Mouse (Mus musculus) Muller cell, postnatal 12 days (primary cell): ENCODE data around the gene Stxbp6.
A peak's percentile ranks its signal among the peaks of the same experiment; 100 is the strongest.

Source experiments
- DNase-seq: peaks from one replicate; pipeline ENCODE4 v3.0.0-alpha.2; 2015; ENCODE audit errors: inconsistent ontology term

Stxbp6 gene

DNA sequence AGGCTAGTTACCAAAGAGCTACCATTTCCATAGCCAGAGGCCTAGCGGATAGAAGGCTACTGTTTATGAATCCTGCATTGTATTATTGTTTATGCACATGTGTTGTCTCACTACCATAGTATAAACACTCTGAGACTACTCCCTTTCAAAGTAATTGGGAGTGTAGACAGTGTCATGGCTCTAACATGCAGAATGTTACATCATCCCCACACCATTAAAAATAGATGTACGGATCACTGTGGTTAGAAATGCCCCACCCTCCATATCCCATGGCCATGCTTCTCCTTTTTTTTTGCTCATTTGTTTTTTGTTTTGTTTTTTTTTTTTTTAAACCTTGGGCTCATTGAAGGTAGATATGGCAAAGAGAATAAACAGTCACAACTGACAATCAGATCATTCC lies 154.9 kb downstream of the Stxbp6 start:
- no peak for DNase-seq

DNA sequence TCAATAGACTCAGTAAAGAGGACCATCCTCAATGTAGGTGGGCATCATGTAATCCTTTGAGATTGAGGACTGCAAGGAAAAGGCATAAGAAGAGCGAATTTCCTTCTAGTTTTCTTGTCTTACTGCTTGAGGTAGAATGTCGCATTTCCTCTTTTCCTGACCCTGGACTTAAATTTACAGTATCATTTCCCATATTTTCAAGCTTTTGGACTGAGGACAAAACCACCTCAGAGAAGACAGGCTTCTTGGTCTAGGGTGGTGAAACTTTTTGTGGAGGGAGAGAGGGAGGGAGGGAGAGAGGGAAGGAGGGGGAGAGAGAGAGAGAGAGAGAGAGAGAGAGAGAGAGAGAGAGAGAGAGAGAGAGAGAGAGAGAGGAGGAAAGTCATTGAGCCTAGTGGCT lies 155.6 kb downstream of the Stxbp6 start:
- DNase-seq = no peak

DNA sequence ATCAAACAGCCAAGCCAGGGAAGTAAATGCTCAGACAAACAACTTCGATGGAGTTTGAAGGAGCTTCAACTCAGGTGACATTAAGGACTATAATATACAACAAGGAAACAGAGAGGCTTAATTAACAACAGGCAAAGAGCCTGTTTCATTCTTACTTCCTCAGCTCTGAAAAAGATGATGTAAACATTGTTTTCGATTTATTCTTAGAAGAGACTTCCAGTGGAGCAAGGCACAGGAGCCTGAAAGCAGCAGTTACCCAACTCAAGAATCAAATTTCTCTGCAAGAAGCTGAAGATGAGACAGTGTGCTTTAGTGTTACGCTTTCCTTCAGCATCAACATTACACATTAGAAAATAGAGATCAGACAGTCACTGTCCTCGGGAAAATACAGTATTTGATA lies 160.7 kb downstream of the Stxbp6 start:
- no peak for DNase-seq

DNA sequence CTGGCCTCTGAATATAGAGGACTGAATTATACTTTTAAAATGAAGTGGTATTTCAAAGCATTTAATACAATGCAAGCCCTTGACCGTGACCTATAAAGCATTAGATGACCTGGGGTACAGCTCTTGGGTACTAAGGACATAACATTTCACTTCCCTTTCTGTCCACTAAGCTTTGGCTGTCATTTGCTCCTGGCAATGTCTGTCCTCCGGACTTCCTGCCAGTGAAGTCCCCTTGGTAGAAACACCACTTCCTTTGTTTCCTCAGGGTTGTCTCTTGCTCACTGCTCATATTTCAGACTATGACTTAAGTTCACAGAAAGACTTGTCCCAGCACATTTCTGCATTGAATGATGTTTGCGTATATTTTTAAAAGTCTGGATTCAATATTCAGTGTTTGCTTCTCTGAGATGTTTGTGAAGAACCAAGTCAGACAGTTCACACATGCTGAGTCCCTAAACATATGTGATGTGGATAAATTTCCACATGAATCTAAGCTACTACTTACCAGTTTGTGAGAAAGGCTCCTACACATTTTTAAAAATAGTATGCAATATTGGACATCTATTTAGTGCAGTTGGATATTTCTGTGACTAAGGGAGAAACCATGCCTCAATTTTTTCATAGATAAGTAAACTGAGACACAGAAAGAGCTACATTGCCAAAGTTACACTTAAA lies 166.3 kb downstream of the Stxbp6 start:
- DNase-seq = no peak

DNA sequence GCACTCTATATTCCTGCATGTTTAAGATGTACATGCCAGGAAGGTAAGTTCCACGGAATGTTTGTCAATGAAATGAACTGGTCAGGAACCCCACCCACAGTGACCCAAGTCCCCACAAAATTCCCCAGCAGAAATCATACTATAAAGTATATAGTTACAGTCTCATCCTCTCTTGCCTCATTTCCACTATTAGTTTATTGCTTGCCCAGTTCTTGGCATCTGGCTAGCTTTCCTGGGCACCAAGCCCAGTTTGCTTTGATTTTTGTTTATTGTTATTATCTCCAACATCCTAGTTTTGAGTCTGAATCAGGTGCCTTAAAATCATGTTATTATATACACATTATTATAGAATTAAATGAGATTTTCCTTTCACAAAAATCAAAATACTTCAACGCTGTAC lies 168.5 kb downstream of the Stxbp6 start:
- DNase-seq = no peak

DNA sequence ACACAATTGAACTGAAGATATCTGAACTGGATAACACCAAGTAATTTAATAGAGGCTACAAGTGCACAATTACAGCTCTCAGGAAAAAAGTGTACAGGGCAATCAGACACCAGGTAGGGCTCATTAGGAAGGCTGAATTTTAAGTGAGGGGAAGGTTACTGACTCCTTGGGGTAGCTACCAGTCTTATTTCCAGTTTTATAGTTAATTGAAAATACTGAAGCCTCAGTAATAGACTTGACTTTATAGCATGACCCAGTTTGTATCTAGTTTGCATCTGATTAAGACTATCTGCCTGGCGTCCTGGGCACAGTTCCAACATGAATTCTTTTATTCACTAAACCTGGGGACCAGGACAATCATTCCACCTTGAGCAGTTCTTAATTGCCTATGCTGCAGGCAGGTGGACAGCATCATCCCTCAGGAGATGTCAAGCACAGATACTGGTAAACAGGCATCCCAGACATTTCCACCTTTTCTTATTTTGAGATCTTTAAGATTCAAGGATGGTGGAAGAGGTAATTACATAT lies 171.2 kb downstream of the Stxbp6 start:
- DNase-seq = no peak

DNA sequence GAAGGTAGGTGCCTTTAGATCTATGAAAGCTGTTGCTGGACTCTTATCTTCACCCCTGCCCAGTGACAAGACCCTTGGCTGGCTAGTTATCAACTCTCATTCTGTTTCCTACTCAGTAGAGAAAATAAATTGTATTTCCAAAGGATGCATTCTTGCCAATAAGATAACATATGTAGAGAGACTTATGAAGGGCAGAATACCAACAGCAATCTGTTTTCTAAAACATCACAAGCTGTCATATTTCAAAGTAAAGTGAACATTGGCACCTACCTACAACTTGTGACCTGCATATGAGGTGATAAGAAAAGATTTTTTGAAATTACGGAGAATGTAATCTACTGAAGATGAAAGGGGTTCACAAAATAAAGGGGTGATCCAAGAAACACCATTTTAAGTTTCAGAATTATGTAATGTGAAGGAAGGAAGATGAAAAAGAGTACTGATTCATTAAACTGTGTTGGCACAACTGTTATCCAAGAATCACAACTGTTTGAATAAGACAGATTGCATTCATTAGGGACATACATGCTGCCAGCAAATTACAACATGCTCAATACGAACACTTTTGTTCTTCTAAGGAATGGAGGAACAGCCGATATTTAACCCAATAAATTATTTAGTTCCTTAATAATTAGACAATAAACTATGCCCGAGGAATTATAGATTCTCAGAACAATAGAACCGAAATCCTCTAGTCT lies 175.2 kb downstream of the Stxbp6 start:
- DNase-seq = no peak

DNA sequence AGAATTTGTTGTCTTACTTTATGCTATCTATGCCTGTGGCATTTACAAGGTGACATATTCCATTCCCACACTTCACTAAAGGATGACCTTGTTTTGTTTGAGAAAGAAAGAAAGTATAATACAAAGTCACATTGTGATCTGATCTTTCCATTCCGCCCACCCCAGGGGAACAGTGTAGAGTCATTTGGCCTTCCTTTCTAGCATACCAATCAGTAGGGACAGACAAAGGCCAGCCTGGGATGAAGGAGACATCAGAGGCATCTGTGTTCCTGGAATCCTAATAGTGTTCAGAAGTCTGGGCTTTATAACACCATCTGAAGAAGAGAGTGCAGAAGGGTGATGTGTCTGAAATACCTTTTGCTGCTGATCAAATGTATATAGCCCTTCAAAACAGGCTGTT lies 178.0 kb downstream of the Stxbp6 start:
- peak; percentile 71 for DNase-seq

DNA sequence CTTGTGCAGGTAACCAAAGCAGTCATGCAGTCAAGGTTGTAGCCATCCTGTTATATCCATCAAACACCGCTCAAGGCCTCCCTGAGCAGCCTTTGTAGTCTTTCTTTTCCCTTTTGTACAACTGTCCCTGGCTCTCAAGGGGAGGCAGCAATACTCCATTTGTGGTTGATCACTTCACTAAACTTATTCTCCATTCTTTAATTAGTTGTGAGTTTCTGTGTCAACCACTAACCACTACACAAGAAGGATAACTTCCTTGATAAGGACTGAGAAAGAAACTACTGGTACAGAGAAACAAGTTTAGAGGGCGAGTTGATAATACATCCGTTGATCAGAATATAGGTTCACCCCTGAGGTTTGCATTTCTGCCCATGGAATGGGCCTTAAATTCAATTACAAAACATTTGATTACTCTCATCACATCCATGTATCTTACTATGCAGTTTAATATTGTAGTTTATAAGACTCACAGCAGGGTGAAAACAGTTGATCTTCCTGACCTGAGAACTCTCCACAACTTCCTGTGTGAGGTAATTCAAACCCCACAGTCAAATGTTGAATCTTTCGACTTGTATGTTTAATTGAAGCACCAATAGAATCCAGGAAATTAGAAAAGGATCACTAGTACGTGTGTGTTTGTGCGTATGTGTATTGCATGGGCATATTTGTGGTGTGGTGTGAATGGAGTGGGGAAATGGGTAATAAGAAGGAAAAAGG lies 184.7 kb downstream of the Stxbp6 start:
- no peak for DNase-seq

DNA sequence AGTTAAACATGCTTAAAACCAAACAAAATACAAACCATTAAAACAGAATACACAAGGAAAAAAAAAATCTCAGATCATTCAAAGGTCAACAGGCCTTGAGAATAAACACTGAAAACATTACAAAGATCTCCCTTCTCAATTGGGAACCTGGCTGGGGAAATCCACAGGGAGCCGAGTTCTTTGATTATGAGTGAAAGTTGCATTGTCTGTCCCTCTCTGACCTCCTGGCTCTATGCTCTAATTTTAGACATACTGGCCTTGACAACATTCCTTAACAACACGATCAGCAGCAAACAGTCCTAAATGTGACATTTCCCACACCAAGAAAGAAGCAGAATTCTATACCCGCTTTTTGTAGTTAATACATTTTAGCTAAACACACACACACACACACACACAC lies 187.7 kb downstream of the Stxbp6 start:
- peak; percentile 73 for DNase-seq

DNA sequence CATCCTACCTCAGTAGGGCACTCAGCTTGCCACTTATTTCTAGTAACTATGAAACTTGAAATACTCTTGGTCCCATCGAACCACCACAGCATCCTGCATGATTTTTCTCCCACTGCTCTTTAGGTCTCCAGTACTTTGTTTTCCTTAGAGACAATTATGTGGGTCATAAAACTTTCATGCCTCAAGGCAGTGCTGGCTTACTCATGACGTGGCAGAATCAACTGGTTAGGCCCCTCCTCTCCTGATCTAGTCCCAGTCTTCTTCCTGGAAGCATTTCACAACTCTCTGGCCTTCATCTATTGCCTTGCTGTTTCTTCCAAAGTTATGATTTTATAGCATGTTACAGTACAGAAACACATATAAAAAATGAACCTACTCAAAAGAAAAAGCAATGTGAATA lies 201.8 kb downstream of the Stxbp6 start:
- peak; percentile 40 for DNase-seq

DNA sequence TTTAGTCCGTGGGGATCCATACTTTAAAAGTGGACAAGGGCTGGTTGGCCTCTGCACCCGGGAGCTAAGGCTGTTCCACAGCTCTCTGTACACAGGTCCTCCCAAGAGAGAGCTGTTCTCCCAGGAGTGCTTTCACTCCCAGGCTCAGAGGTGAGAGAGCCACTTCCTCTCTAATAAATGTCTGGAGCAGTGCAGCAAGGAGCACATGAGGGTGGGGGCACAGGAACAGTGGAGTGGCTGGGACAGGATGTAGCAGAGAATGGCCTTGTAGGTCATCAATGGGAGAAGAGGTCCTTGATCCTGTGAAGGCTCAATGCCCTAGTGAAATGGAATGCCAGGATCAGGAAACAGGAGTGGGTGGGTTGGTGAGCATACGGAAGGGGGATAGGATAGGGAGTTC lies 209.1 kb downstream of the Stxbp6 start:
- no peak for DNase-seq

DNA sequence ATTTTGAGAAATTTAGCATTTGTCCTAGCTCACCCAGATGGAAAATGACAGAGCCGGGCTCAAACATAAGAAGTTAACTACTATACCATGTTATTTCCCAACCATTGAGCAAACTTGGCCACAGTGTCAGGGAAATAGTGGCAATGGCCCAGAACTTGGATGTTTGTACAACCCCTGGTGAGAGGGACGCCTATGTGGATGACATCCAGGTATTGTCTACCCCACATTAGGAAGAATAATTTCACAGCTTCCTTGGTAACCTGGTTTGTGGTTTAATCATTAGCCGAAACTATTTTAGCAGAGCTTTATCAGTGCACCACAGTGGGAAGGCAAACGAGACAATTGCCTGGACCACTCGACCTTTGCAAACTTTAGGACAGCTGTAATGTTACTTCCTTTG lies 215.1 kb downstream of the Stxbp6 start:
- peak; percentile 77 for DNase-seq

DNA sequence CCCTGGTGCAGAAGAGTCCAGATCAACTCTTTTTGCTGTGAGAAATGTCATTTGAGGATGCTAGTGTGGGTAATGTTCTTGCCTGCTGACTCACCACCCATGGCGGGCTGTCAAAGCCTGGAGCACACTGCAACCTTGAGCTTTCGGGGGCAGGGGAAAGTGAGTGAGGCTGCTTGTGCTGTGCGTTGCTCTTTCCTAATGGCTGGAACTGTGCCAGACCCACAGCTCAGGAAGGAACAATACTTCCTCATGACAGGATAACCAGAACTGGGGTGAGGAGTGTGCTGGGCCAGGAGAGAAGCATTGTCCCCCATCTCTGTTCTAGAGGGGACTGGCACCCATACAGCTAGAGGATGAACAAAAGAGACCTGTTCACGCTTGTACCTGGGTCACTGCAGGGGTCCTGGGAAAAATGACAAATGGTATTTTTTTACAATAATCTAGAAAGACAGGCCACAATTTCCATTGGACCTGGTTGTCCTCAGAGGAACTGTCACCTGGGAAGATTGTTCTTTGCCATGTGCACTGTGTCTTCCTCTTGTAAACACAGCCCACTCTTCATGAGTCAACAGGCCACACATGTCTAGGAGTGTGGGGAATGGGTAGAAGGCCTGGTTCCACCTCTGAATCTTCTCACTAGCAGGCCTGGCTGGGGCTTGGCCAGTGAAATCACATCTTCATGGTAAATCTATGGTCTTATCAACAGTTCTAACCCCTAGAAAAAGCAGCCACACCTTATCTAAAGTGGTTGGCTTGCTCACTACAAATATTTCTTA lies 216.2 kb downstream of the Stxbp6 start:
- peak; percentile 93 for DNase-seq

DNA sequence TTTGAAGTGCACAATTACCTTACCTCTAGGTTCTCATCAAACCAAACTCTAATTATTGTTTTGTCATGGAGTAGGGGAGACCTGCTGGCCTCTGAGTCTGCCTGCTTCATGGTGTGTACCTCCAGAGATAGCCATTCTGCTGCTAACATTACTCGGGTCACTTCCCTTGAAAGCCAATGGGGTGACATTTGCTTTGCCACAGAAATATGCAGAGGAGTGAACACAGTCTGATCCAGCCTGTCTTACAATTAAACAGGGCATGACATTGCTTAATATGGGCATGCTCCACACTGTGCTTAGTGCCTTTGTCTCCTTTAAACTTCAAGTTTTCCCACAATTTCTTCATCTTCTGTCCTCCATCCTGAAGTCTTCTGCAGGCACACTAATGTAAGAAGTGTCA lies 222.5 kb downstream of the Stxbp6 start:
- peak; percentile 91 for DNase-seq

DNA sequence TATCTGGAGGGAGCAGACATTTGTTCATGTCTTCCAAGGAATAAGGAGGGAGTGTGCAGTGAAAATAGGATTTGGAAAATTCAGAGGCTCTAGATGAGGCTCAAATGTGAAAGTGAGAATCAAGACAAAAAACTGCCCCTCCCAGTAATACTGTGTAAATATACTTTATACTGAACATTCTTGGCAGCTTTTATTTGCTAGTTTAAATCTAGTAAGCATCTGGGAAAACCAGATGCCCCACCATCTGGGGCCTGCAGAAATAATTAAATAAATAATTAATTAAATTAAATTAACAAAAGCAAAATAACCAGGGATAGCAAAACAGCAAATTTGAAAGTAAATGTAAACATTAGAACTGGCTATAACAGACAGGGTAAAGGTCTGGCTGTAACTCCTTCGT lies 224.0 kb downstream of the Stxbp6 start:
- no peak for DNase-seq

DNA sequence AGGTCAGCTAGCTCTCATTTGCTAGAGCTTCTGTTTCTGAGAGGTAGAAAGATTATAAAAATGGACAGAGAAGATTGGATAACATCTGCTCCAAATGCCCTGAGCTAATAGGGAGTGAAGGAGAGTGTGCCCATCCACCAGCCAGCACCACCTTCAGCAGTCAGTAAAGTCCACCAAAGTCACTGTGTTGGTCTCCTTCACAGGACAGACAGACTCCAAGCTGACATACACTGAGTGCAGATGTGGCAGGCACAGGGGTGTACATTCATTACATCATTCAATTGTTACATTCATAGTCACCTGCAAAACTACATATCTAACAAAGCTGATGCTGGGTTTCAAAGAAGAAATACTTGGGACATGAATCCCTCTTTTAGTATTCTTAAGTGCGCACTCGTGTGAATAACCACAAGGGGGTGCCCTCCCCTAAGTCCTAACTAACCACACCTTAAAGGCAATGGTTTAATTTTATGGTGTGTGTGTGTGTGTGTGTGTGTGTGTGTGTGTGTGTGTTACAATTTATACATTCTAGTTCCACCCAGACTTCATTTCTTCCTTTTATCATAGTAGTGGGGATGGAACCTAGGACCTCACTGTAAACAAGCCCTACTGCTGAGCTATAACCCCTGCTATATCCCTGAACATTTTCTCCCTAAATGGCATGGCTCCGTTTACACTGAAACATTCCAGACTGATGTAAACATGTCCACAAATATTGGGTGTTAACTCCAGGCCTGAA lies 225.9 kb downstream of the Stxbp6 start:
- peak; percentile 66 for DNase-seq

DNA sequence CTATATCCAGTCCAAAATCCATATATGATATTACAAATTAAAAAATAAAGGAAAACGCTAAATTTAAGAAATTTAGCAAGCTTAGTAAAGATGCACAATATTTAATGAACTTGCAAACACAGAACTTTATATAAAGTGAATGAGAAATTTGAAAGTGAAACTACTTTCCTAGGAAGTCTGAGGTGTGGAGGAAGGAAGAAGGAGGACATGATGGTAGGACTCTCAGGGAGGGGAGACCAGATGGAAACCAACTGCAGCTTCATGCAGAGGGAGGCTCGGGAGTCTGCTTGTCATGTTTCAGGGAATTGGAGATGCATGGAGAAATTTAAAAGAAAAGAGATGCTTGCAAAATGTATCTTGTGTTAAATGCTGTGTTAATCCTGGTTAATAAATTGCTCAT lies 233.9 kb downstream of the Stxbp6 start:
- DNase-seq = no peak

DNA sequence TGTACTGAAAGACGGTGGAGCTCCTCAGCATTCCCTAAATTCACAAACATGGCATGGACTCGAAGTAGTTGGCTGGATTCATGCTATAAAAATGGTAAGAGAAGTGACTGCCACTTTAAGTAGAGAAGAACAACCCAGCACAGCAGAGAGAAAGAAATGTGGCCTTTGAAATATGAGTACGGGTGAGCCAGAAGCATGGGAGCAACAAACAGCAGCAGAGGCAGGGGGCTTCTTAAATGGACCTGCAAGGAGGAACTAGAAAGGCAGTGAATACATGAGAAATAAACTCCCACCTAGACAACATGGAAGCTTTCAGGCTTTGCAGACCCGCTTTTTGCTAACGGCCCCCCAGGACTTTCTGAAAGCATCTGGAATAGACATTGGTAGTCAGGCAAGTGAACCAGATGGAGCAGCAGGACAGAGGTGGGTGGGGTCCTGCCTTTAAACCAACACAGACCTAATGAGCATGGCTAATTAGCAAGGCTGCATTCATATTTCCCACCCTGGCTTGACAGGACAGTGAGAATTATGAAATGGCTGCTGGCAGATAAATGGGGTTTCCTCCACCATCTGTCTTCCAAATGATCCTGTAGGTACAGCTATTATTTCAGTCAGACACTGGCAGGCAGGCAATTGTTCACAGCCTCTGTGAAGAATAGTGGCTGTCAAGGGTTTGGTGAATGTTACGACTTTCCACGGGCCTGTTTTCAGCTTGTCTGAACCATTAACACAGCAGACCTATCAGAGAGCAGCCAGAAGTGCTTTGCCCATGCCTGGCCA lies 234.7 kb downstream of the Stxbp6 start:
- DNase-seq = no peak

DNA sequence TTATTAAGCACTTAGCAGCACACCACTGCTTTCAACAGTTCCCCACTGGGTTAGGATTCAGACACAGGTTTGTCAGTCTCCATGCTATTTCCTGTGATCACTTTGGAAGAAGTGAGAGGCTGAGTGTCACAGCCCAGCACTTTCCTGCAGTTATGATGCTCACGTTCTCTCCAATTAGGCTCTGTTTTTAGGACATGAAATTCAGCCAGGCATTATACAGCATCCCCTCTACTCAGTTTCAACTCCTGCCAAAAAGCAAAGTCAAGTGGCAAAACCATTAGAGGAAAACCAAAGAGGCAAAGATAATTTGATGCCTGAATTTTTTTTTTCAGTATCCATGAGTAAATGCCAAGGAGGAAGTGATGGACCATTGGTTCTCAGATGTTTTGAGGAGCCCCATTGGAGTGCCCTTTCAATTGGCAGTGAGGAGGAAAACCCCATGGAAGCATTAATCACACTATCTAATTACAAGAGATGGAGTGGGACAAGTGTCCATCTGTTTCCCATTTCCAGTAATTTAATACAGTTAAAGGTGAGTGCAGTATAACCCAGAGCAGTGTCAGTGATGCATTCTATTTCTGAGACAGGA lies 238.5 kb downstream of the Stxbp6 start:
- DNase-seq = no peak
